Mouse (Mus musculus) fibroblast of lung, adult 2 months (primary cell): Measurements from ENCODE around the gene Lekr1.

ENCODE experiments used
- DNase-seq: peaks from one replicate; pipeline ENCODE4 v3.0.0-alpha.2; 2011; ENCODE audit warnings: low read depth

Gene Lekr1

DNA sequence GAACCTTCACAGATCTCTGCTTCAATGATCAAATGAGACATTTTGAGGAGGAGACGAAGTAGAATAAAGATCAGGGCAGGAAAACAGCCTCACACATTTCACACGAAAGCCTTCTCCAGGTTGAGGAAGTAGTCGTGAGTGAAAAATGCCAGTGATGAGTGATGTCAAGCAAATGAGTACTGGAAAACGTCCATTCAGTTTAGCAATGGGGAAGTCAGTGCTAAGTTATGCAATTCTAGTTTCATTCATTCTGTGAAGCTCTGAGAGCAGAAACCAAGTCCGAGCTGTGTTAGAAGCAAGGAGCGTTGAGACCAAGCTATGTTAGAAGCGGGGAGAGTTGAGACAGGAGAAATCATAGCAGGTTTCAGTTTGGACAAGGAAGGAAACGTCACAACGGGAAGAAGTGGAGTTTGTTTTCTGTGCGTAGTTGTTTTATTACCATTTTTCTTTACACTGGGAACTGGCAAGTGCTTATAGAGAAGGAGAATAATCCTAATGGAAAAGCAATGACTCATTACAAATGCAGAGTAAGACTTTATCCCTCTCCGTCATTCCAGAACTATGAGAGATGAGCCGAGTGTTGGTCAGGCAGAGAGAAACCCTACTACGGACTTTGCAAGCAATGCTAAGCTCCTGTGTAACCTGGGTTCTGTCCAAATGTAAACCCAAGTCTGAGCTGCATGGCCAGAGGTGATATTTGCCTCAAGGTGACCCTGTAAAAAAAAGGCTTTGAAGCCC, 207.2 kb downstream of the Lekr1 start:
- no peak for DNase-seq
